Mouse (Mus musculus): ENCODE measurements around the gene Gm26741. TPM values are rescaled to one million over a fixed set of nuclear protein-coding genes. Genes with fewer than 3 reads are reported as not detected.

The Gm26741 gene
- polyA plus RNA-seq, 1 experiment: not detected

DNA sequence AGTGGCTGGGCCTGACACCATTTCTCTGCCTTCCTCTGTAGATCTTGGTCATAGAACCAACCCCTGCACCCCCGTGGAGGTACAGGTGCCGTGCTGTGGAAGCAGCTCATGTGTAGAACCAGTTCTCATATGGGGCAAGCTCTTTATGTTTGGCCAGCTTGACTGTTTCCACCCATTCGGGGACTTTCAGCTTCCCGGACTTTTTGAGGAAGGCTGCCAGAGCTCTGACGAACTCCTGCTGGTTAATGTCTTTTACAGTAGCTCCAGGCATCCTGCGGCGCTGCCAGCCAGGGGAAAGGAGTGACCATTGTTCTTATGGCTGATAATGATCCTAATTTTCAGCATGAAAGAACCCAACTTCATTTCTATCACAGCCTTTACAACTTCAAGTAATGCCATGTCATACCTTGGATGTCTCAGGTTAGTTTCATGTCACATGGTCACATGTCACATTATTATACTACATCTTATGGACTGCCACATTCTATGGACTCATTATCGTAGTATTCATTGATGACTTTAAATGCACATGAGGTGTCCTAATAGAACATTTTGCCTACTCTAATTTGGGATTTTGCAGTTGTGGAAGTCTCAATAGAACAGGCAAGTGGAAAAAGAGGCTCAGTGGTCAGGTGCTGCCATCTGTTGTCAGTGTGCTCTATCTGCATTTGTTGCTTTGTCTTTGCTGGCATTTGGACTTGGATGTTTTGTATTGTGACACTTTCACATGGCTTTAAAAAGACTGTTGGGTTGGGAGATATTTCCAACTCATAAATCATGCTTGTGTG lies 26.4 kb downstream of the Gm26741 start:
- H3K27me3 ChIP-seq (ENCODE audit: control insufficient read depth): no peaks in the 10 kb centered on the region
- H3K9me3 ChIP-seq (ENCODE audit: control insufficient read depth, low read length): no peaks in the 10 kb centered on the region
- H3K4me3 ChIP-seq (replicated peaks): no peak overlapping the region
- H3K36me3 ChIP-seq (ENCODE audit: control insufficient read depth): no peaks in the 10 kb centered on the region
- no peak for TF ChIP-seq TAL1 (IDR thresholded peaks at IDR 0.05; ENCODE audit: low read length)
- TF ChIP-seq GATA1 (IDR thresholded peaks at IDR 0.05; ENCODE audit: low read length): no peak
- peaks cover 25% of the 10 kb centered on the region for H3K4me1 ChIP-seq (ENCODE audit: control insufficient read depth)

DNA sequence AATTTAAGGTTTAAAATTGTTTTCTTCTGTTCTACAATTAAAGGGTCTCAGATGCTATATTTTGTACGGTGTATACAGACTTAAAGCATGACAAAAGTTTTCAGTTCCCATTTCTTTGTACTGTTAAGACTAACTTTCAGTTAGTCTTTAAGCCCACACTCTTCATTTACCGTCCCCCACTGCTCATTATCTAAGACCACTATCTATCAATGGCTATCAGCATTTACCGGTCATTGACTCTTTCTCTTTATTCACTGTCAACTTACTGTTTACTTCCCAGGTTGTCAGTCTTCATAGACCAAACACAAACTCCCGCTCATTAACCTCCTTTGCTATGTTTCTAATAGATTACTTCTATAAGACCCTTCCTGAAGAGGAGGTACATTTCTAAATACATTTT lies 28.6 kb downstream of the Gm26741 start:
- H3K36me3 ChIP-seq (ENCODE audit: control insufficient read depth): no peaks in the 10 kb centered on the region
- no peaks in the 10 kb centered on the region for H3K9me3 ChIP-seq (ENCODE audit: control insufficient read depth, low read length)
- no peak for TF ChIP-seq GATA1 (IDR thresholded peaks at IDR 0.05; ENCODE audit: low read length)
- no peak for TF ChIP-seq TAL1 (IDR thresholded peaks at IDR 0.05; ENCODE audit: low read length)
- H3K4me3 ChIP-seq (replicated peaks): no peak overlapping the region
- H3K27me3 ChIP-seq (ENCODE audit: control insufficient read depth): no peaks in the 10 kb centered on the region
- H3K4me1 ChIP-seq (ENCODE audit: control insufficient read depth): peaks cover 12% of the 10 kb centered on the region

DNA sequence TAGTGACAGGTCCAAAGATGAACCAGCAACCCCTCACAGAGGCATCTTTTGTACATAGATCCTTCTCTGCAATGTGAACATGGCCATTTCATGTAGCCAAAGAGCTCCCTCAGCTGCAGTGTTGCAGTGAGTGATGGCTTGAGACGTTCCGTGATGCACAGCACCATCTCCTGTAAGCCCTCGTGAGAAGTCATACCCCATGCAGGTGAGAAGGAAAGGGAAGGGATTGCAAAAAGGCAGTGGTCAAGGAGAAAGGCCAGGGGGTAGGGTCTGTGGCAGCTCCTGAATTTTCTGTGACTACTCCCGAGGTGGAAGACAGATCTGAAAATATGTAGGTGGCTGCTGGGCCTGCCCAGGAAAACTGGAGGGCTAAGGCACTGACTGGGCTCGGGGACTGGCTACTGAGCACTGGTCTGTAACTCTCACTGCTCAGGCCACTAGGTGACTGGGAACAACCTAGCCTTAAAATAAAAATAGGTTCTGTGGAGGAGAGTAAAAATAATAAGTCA lies 30.4 kb downstream of the Gm26741 start, which contains the start of gene Nepn:
Nepn (plus strand) TSS at position 51 of the 509 bp plus-strand sequence.
- Histone ChIP-seq H3K4me3 (replicated peaks) (no peak within 1 kb of the TSS), H3K27me3 (ENCODE audit: control insufficient read depth) (no peaks in the 10 kb centered on the region), H3K4me1 (ENCODE audit: control insufficient read depth) (no peaks in the 10 kb centered on the region), H3K36me3 (ENCODE audit: control insufficient read depth) (no peaks in the 10 kb centered on the region), H3K9me3 (ENCODE audit: control insufficient read depth, low read length) (no peaks in the 10 kb centered on the region)
- no peak for TF ChIP-seq GATA1 (IDR thresholded peaks at IDR 0.05; ENCODE audit: low read length)
- TF ChIP-seq TAL1 (IDR thresholded peaks at IDR 0.05; ENCODE audit: low read length): no peak

DNA sequence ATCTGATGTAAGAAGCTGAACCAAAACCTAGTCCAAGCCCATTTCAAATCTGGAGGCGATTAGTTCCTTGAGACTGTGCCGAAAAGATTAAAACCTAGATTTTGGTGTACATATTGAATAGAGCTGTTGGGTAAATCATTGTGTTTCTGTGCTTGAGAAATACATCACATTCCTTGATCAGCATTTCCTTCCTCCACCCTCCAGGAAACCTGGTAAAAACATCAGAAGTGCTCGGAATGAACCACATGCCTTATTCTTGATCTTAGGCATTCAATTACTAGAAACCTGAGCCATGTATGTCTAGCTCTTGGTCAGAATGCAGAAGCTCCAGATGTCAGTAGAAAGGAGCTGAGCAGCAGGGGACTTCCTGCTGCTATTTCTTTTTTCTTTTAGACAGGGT lies 30.9 kb downstream of the Gm26741 start:
- Histone ChIP-seq H3K9me3 (ENCODE audit: control insufficient read depth, low read length) (no peaks in the 10 kb centered on the region), H3K4me3 (replicated peaks) (no peak overlapping the region), H3K36me3 (ENCODE audit: control insufficient read depth) (no peaks in the 10 kb centered on the region), H3K27me3 (ENCODE audit: control insufficient read depth) (no peaks in the 10 kb centered on the region), H3K4me1 (ENCODE audit: control insufficient read depth) (no peaks in the 10 kb centered on the region)
- no peak for TF ChIP-seq GATA1 (IDR thresholded peaks at IDR 0.05; ENCODE audit: low read length)
- TF ChIP-seq TAL1 (IDR thresholded peaks at IDR 0.05; ENCODE audit: low read length): no peak

DNA sequence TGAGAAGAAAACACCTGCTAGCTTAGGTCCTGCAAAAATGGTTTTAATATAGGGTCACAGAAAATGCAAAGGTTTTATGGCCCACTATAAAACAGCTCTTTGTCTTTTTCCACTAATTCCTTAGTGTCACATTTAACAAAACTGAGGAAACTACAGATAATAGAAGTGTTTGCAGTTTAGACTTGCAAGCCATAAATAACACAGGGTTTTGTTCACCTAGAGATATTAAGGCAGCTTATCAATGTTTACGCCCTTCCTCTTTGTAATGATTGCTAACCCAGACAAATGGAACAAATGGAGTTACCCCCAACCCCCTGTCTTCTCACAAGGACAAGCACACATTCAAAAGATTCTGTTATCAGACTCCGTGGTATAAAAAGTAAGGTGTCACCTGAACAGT lies 32.6 kb downstream of the Gm26741 start:
- Histone ChIP-seq H3K4me3 (replicated peaks) (no peak overlapping the region), H3K9me3 (ENCODE audit: control insufficient read depth, low read length) (no peaks in the 10 kb centered on the region), H3K27me3 (ENCODE audit: control insufficient read depth) (no peaks in the 10 kb centered on the region), H3K36me3 (ENCODE audit: control insufficient read depth) (no peaks in the 10 kb centered on the region), H3K4me1 (ENCODE audit: control insufficient read depth) (no peaks in the 10 kb centered on the region)
- TF ChIP-seq TAL1 (IDR thresholded peaks at IDR 0.05; ENCODE audit: low read length) (no peak), GATA1 (IDR thresholded peaks at IDR 0.05; ENCODE audit: low read length) (no peak)

DNA sequence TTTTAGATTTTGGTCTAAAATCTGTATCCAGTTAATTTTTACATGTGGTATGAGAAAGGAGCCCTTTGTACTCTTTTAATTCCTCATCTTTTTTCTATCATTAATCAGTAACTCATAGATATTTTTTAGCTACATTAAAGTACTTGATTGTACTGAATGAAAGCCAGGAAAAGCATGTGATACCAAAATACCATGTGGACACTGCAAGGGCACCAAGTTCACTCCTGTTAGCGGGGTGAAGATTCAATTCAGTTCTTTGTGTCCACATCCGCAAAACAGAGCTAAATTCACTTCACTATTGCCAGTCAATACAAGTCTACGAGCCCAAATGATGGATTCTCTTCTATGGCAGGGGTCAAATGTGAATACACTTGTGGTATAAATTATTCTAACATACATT lies 38.1 kb downstream of the Gm26741 start:
- H3K36me3 ChIP-seq (ENCODE audit: control insufficient read depth): no peaks in the 10 kb centered on the region
- no peaks in the 10 kb centered on the region for H3K9me3 ChIP-seq (ENCODE audit: control insufficient read depth, low read length)
- TF ChIP-seq TAL1 (IDR thresholded peaks at IDR 0.05; ENCODE audit: low read length): no peak
- no peaks in the 10 kb centered on the region for H3K4me1 ChIP-seq (ENCODE audit: control insufficient read depth)
- no peak overlapping the region for H3K4me3 ChIP-seq (replicated peaks)
- no peaks in the 10 kb centered on the region for H3K27me3 ChIP-seq (ENCODE audit: control insufficient read depth)

DNA sequence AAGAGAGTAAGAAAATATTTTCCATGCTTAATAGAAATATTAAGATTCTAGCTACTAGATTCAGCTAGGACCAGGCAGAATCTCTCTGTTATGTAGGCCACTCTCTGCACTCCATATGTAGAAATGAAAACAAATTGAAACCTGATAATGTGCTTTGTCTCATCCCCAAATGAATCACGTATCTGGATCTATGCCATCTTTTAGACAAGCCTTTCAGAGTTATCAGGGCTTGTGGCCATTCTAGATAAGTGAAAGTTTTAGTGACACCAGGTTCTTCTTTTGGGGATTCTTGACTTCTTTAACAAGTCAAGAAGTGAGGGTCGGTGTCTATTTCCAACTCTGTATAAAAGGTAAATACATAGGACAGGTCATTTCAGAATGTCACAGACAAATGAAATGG lies 40.1 kb downstream of the Gm26741 start:
- H3K27me3 ChIP-seq (ENCODE audit: control insufficient read depth): peaks cover 2% of the 10 kb centered on the region; the same call in 1 of the 2 replicates
- H3K4me1 ChIP-seq (ENCODE audit: control insufficient read depth): no peaks in the 10 kb centered on the region
- no peak overlapping the region for H3K4me3 ChIP-seq (replicated peaks)
- no peaks in the 10 kb centered on the region for H3K36me3 ChIP-seq (ENCODE audit: control insufficient read depth)
- TF ChIP-seq TAL1 (IDR thresholded peaks at IDR 0.05; ENCODE audit: low read length): no peak
- no peak for TF ChIP-seq GATA1 (IDR thresholded peaks at IDR 0.05; ENCODE audit: low read length)
- no peaks in the 10 kb centered on the region for H3K9me3 ChIP-seq (ENCODE audit: control insufficient read depth, low read length)

DNA sequence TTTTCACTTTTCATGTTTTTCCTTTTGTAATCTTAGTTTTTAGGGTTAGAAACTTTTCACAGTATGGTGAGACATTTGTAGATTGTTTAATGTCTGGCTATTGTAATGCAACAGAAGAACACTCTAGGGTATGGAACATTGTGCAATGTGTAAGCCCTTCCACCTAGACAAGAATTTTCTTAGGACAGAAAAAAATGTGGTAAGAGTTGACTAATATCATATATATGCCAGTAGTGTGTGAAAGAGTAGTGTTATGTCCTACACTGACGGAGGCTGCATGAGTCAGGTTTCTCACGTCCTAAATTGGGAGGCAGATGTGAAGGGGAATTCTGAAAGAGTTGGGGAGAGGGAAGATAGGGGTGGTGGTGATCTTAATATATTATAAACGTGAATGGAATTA lies 41.2 kb downstream of the Gm26741 start:
- TF ChIP-seq TAL1 (IDR thresholded peaks at IDR 0.05; ENCODE audit: low read length) (no peak), GATA1 (IDR thresholded peaks at IDR 0.05; ENCODE audit: low read length) (no peak)
- Histone ChIP-seq H3K4me1 (ENCODE audit: control insufficient read depth) (no peaks in the 10 kb centered on the region), H3K9me3 (ENCODE audit: control insufficient read depth, low read length) (no peaks in the 10 kb centered on the region), H3K36me3 (ENCODE audit: control insufficient read depth) (no peaks in the 10 kb centered on the region), H3K27me3 (ENCODE audit: control insufficient read depth) (peaks cover 2% of the 10 kb centered on the region; the same call in 1 of the 2 replicates), H3K4me3 (replicated peaks) (no peak overlapping the region)

DNA sequence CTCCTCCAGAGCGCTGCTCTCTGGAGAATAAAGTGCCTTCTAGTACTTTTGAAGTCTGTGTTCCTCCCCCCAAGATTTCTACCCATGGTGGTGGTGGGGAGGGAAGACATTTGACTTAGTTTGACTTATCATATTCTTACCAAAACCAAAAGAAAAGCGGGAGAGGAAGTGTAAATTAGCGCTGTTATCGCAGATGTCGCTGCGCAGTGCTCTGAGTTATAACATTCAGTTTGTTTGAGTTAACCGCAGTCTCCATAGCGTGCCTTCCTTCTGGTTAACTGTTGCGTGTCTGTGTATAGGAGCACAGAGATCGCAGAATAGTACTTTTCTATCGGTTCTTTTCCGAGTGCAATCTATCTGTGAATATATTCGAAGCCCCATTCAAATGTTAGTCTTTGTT lies 46.6 kb downstream of the Gm26741 start:
- TF ChIP-seq GATA1 (IDR thresholded peaks at IDR 0.05; ENCODE audit: low read length) (no peak), TAL1 (IDR thresholded peaks at IDR 0.05; ENCODE audit: low read length) (no peak)
- no peaks in the 10 kb centered on the region for H3K4me1 ChIP-seq (ENCODE audit: control insufficient read depth)
- H3K4me3 ChIP-seq (replicated peaks): no peak overlapping the region
- H3K27me3 ChIP-seq (ENCODE audit: control insufficient read depth): peaks cover 12% of the 10 kb centered on the region
- H3K9me3 ChIP-seq (ENCODE audit: control insufficient read depth, low read length): no peaks in the 10 kb centered on the region
- no peaks in the 10 kb centered on the region for H3K36me3 ChIP-seq (ENCODE audit: control insufficient read depth)

All from erythroblast, embryonic 14.5 days (primary cell).